Mouse (Mus musculus): ENCODE measurements around the gene Ovca2.

The Ovca2 gene

DNA sequence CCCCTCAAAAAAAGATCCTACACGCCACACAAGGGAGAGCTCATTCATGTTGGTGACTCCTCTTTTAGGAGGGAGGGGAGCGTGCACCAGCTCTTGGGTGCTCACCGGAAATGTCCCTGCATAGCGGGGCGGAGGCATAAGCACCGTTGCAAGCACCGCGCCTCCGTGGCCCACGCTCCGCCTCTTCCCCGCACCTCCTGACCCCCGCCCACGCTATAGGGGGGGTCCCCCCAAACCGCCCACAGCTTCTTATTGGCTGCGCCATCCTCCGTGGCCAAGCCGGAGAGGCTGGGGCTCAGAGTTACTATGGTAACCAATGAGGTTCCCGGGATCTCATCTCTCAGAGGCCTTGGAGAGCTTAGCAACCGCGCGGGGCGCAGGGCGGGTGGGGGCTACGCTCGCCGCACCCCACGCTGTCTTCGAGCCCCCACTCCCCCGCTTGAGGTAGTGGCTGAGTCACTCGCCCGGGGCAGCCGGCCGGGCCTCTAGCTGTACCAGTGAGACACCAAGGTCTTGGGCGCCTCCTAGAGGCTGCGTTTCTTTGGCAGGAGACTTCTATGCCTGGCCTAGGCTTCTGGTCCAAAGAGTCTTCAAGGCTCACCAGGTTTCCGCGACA lies 8.4 kb downstream of the Ovca2 start:
- peak; percentile 92 for DNase-seq (ENCODE audit: extremely low spot score, low spot score)

DNA sequence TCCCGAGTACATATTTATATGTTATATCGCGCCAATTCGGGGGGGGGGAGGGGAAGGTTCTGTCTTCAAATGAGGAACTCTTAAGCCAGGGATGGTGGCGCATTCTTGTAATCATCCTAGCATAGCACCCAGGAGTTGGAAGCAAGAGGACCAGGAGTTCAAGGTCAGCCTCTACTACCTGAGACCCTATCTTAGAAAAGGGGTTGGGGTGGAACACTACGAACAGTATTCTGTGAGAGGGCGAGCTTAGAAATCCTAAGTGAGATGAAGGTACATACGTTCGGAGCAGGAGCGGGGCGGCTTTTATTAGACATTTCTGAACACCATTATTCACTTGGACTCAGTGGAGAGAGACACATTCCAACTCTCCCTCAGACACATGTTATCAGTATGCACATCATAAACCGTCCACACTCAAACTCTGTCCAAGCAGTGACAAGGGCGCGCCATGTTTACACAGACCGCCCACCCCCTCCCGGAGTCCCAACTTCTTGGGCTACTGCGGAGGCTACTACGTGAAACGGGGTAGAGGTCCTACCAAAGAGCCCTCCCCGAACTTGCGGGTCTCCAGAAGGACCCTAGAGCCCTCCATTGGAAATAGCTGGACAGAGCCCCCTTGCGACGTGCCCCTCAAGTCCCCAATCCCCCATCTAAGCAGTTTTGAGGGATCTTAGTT lies 9.1 kb downstream of the Ovca2 start, which contains the start of gene Hic1:
Gene Hic1, minus strand, starts transcription at position 115 of the 676 bp plus-strand sequence.
- peak; percentile 34 for DNase-seq (ENCODE audit: extremely low spot score, low spot score)

DNA sequence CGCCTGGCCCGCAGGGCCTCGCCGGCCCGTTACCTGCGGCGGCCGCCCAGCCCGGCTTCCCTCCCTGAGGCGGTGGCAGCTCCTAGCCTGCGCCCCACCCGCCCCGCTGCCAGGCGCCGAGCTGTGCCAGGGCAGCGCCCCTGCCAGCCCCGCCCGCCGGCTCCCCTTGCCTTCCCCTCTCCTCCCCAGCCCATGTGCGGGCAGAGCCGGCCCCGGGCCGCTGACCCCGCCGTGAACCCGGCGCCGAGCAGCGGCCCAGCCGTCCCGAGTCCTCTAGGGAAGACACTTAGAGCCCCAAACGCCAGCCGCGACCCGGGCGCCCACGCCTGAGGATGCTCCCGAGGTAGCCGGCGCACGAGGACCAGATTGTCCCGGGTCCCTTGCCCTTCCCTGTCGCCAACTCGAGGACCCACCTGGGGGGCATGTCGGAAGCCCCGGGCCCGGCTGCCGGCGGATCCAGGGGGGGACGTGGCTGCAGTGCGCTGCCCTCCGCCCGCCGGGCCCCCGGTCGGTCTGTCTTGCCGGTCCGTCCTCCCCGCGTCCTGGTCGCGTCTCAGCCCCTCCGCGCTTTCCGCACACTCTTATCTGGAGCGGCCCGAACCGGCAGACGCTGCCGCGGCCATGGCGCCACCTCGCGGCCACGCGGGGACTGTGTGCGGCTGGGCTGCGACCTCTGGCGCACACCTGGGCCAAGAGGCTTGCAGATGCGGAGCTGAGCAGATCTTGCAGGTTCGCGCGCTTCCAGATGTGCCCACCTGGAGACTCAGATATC lies 9.9 kb downstream of the Ovca2 start:
- peak; percentile 87 for DNase-seq (ENCODE audit: extremely low spot score, low spot score)

DNA sequence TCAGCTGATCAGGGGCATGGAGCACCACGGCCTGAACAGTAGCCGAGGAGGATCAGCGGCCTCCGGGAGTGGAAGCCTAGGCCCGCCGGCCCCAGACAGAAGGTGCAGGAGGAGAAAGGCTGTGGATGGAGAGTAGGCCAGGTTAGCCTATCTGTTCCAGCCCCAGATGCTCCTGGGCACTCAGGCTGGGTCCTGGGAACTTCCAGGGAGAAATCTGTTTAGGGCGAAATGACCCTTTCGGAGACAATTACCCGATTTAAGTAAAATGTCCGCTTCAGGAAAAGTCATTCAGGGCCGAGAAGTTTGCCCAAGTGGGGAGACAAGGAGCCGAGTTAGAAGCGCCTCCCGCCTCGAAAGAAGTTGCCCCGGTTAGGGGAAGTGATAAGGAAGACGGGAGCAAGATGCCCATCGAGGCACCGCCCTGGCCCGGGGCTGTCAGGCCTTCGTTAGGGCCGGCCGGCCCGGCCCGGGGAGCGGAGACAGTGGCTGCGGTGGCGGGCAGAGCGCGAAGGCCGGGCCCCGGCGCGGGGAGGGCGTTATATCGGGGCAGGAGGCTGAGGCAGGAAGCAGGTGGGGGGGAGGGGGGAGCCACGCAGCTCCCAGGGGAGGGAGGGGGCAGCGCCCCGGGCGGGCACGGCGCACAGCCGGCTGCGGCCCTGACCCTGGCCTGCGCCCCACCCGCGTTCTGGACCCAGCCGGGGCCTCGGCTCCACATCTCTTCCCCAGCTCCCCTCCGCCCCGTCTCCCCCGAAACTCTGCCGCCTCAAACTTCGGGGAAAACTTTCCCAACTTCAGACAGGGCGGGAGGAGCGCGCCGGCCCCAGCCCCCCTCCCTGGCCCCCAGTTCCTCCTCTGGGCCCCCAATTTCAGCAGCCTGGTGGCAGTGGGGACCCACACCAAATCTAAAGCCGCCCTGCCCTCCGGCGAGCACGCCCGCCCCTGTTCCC lies 10.7 kb downstream of the Ovca2 start:
- no peak for DNase-seq (ENCODE audit: extremely low spot score, low spot score)

DNA sequence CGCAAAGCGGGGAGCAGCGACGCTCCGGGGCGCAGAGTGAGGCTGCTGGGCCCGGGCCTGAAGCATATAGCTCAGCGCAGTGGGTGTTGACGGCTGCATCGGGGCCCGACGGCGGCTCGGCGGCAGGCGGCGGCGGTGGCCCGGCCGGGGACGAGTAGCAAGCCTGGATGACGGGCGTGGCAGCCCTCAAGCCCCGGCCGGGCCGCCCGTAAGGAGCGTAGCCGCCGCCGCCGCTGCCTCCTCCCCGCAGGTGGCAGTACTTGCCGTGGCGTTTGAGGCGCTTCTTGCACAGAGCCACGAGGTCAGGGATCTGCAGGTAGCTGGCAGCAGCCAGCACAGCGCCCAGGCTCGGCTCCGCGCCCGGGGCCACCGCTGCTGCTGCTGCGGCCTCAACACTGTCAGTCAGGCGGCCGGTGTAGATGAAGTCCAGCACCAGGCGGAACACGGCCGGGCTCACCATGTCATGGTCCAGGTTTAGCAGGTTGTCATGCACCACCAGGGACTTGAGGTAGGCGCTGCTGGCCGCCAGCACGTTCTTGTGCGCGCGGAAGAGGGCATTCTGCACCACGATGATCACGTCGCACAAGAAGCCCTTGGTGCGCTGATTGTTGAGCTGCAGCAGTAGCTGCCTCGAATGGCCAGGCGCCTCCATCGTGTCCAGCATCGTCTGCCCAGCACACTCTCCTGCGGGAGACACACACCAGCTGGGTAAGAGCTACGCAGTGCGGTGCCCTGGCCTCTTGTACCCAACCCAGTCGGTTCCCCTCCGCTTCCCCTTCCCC lies 11.6 kb downstream of the Ovca2 start:
- DNase-seq (ENCODE audit: extremely low spot score, low spot score): peak; percentile 69

DNA sequence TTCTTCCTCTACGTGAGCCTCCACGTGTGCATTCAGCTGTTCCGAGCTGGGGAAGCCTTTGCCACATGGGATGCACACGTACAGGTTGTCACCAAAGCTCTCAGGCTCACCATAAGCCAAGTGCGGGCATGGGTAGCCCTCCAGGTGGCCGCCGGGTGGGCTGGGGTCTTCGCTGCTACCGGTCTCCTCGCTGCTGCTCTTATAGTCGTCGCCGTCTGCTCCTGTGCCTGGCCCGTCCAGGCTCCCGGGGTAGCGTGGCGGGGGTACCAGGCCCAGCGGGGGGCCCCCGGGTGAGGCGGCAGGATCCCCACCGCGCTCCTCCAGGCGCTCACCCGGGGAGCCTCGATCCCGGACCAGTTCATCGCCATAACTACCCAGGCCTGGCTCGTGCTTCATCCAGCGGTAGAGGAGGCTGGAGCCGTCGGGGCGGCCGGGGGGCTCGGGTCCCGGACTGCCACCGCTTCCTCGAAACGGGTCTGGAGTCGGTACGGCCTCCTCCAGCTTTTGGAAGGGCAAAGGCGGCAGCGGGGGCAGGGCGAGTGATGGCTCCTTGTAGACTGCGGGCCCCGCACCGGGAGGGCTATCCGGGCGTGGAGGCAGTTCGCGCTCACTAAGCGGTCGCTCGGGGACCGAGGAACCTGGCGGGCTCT lies 12.3 kb downstream of the Ovca2 start:
- DNase-seq (ENCODE audit: extremely low spot score, low spot score): peak; percentile 50

DNA sequence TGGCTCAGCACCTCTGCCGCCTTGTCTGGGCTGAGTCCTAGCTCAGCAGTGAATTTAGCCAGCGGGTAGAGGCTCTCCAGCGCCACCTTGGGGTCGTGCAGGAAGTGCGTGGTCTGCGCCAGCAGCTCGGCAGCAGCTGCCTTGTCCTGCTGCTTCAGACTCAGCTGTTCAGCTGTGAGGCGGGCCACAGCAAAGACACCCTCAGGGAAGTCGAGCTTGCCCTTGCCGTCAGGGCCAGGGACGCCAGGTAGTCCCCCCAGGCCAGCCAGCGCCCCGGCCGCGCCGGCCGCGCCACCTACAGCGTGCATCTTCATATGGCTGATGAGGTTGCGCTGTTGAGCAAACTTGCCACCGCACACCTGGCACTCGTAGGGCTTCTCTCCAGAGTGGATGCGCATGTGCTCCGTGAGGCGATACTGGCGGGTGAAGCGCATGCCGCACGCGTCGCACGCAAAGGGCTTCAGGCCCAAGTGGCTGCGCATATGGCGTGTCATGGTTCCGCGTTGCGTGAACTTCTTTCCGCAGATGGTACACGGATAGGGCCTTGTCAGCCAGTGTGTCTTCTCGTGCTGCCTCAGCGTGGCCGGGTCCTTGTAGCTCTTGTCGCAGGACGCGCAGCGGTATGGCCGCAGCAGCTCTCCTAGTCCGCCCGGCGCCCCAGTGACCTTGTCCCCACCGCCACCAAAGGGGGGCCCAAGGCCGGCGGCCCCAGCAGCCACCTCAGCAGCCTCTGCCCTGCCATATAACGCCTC lies 13.0 kb downstream of the Ovca2 start:
- DNase-seq (ENCODE audit: extremely low spot score, low spot score): peak; percentile 74

DNA sequence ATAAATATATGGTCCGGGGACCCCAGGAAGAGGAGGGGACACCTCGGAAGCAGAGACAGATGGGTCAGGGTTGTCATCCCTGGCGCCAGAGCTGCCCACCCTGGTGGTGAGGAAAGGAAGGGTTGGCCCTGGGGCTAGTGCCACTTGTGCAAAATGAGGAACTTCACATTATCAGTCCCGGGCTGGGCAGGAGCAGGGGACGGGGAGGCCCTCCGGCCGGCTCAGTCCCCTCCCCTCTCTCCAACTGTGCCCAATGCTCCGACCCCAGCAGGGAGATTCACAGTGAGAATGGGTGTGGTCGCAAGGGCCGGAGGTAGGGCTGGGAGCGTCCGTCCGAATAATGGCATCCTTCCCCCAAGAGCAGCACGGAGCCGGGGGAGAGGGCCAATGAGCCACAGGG lies 13.9 kb downstream of the Ovca2 start:
- DNase-seq (ENCODE audit: extremely low spot score, low spot score): no peak

DNA sequence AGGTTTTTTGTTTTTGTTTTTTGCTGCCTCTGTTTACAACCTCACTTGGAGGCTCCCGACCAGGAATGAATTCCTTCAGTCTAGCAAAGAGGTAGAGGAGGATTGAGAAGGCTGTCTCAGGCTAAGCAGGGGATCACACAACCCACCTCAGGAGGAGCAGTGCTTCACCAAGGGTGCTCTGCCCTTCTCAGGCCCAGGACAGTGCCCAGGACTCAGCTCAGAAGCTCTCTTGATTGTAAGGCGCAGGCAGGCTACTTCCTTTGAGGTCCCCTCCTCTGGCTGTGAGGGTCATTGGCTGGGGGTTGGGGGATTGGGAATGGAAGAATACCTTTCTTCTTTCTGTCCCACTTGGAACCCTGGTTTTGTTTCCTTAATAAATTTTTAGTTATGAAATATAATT lies 14.6 kb downstream of the Ovca2 start:
- no peak for DNase-seq (ENCODE audit: extremely low spot score, low spot score)

DNA sequence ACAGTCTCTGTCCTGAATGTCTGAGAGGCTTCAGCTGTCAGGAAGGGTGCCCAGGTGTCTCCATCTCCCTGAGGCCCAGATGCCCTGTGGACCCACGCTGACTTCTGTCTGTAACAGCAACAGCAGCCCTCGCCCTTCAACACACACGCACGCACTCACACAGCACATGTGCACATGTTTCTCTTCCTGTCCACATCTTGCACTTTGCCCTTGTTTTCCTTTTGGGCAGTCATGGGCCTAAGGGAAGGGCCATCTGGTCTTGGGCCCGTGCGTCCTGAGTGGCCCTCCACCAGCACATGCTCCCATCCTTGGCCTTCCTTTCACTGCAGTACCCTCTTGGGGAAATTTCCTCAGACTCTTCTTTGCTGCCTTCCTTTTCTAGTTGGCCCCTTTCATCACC lies 15.3 kb downstream of the Ovca2 start:
- DNase-seq (ENCODE audit: extremely low spot score, low spot score): no peak

DNA sequence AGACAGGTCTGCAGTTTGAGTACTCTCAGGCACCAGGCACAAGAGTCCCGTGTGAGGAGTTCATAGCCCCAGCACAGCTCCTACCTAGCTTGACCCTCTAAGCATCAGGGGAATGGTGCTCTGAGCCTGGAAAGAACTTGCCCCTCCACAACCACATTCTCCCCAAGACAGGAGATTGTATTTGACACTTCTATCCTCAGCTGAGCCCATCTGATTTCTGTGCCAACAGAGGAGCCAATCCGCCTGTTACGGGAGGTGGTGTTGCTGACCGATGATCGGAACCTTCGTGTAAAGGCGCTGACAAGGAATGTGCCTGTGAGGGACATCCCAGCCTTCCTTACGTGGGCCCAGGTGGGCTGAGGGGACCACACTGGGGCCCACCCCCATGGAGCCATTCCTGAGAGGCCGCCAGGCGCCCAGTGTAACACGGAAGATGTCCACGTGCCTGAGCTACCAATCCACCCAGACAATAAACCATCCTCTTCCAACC lies 16.0 kb downstream of the Ovca2 start:
- no peak for DNase-seq (ENCODE audit: extremely low spot score, low spot score)

DNA sequence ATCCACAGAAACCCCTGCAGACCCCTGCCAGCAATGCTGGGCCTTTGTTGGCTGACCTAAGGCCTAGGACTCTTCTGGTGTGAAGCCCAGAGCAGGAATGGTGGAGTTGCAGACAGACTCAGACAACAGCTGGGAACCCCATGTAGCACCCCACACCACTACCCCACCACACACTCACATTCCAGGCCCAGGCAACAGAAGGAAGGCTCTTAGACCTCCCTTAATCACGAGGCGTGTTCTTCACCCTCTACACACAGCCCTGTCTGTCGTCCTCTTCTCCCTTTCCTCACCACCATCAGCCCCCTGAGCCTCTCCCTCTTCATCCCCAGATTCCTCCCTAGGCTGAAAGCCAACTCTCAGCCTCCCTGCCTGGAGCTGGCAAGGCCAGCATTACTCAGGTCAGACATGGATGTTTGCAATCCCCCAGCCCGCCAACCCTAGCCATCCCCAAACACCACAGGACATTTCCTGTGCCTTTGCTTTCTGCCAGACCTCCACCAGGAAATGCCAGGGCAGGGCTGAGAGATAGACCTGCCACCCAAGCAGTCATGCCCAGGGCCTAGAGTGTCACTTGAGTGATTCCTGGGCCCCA lies 17.1 kb downstream of the Ovca2 start:
- DNase-seq (ENCODE audit: extremely low spot score, low spot score): no peak

DNA sequence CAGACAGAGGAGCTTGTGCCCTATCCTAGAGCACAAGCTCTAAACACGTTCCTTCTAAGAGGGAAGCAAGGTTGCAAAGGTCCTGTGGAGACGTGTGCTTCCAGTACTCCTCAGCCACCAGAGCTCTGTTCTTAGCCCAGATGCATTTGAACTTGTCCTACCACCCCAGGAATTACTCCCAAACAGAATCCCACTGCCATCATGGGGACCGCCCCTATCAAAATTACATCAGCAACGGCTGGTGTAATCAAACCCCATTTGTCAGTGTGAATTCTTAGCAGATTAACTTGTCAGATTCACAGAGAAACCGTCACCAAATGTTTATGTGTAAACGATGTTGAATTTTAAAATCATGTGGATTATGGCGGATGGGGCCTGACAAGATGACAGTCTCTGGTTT lies 17.7 kb downstream of the Ovca2 start:
- no peak for DNase-seq (ENCODE audit: extremely low spot score, low spot score)

DNA sequence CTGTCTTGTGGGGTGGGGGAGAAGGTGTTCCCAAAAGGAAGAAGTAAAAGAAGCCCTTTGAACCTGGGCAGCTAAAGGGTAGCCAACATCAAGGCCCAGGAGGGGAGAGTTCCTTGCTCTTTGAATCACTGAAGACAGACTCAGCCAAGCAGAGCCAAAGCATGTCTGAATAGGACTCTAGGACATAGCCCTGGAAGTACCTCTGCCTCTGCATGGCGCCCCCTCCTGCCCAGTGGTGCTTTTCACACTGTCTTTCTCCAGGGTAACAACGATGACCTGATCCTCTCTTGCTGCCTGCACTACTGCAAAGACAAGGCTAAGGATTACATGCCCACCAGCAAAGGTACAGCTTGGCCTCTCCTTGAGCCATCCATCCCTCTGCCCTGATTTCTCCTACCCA lies 19.1 kb downstream of the Ovca2 start:
- no peak for DNase-seq (ENCODE audit: extremely low spot score, low spot score)

DNA sequence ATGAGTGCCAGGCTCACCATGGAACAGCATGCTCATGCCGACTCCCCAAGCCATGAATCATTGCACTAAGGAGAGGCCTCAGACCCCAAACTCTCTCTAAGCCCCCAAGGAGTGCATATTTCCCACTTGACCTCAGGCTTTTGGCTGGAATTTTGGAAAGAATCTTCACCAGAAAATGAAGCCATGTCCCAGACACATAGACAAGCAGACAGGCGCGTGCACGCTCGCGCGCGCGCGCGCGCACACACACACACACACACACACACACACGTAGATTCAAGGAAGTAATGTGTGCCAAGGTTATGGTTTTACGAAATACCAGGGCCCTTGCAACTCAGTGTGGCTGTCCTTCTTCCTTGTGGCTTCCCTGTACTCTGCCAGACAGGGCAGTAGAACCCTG lies 20.2 kb downstream of the Ovca2 start:
- no peak for DNase-seq (ENCODE audit: extremely low spot score, low spot score)

DNA sequence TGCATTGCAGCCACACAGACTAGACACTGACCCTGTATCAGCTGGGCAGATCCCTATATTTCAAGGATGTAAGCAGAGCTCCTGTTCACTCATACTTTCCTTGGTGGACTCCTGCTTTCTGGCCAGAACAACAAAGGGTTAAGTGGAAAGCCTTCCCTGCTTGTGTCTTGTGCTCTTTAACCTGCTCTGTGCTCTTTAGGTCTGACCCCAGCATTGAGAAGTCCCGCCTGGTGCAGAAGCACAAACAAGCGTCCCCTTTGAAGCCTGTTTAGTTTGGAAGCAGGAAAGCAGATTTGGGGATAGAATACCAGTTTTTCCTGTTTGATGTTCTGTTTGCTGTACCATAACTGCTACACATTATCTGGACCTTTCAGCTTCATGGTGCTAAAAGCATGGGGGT lies 20.7 kb downstream of the Ovca2 start:
- DNase-seq (ENCODE audit: extremely low spot score, low spot score): no peak

DNA sequence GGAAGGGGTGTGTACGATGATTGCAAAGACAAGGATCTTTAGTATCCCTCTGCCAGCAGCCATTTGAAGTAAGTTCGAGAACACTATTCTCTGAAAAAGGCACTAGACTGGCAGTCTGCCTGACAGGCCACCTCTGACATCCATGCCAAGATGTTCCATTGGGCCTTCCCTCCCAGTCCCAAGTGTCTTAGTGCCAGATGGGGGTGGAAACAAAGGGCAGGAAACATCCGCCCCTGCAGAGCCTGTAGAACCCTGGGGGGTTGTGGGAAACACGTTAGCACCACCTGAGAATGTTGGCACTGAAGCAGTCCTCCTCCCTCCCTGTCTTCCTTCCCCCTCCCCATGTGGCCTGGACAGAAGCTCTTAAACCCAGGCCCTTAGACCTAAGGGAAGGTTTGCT lies 21.6 kb downstream of the Ovca2 start:
- DNase-seq (ENCODE audit: extremely low spot score, low spot score): no peak

DNA sequence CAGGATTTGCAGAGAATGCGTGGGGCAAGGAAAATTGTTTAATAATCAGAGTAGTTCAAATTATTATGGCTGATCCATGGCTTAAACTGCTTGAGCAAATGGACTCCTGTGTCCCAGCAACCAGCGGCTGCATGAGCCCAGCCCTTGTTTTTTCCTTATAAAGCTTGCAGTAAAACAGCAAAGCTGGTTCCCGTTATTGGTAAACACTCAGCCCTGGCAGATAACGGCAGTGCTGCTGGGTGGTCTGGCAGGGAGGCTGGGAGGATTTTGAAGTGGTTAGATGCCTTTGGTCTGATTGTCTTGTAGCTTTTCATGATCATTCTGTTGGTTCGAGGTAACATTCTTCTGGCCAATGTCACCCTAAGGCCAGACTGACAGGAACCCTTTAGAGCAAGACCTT lies 22.2 kb downstream of the Ovca2 start:
- no peak for DNase-seq (ENCODE audit: extremely low spot score, low spot score)

DNA sequence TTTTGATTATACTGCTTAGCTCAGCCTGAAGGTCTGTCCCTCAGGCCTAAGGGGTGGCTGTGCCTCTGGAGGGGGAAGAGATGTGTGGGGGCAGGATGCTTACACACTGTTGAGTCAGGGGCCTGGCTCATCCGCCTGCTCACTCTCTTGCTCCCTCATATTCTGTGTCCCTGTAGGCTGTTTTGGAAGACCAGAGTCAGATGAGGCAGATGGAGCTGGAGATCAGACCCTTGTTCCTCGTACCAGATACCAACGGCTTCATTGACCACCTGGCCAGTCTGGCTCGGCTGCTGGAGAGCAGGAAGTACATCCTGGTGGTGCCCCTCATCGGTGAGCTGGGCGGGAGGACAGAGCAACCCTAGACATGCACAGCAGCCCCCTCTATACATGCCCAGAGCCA lies 22.6 kb downstream of the Ovca2 start:
- no peak for DNase-seq (ENCODE audit: extremely low spot score, low spot score)
